Mouse (Mus musculus): ENCODE measurements around the gene Chd2. TPM values are rescaled to one million over a fixed set of nuclear protein-coding genes. Genes with fewer than 3 reads are reported as not detected.
A peak's percentile ranks its signal among the peaks of the same experiment; 100 is the strongest.

Gene Chd2
- total RNA-seq, 1 experiment, result 46.6 TPM

DNA sequence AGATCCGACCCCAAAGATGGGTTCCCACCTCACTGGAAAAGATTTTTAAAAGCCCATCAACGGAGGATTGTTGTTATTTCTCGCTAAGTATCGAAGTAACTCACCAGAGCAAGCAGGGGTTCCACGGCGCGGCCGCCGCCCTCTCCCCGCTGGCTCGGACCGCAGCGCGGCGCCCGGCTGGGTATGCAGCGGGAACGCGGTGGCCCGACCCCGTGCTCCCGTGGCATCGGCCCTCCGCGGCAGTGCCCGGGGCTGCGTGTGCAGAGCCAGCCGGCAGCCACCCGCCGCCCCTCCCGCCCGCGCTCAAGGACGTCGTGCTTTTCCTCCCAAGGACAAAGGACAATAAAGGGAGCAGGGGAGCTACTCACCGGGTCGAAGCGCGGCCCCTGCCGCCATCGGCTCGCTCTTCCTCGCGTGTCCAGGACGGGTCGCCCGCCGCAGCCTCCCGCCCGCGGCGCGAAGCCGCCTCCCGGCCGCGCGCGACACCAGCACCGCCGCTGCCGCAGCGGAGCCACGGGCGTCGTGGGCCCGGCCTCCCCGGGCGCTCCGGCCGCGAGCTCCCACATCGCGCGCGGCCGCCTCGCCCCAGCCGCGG lies 16.1 kb upstream of the Chd2 start:
- H3K27ac ChIP-seq (ENCODE audit: insufficient read depth, low read depth, low read length, poor library complexity, severe bottlenecking), result peak overlapping the region; percentile 94
- TF ChIP-seq MAFK (IDR thresholded peaks at IDR 0.05; ENCODE audit: insufficient read depth, low read depth, low read length), result no peak
- TF ChIP-seq ZNF384 (IDR thresholded peaks at IDR 0.05; ENCODE audit: low read depth, low read length), result no peak
- no peak for TF ChIP-seq CHD2 (IDR thresholded peaks at IDR 0.05; ENCODE audit: low read depth, low read length)
- no peak for TF ChIP-seq ZC3H11A (IDR thresholded peaks at IDR 0.05; ENCODE audit: borderline replicate concordance, low read depth, low read length)
- TF ChIP-seq HCFC1 (IDR thresholded peaks at IDR 0.05; ENCODE audit: borderline replicate concordance, insufficient read depth, low read length), result no peak
- no peak for DNase-seq (ENCODE audit: low read depth, low spot score)
- peak overlapping the region; percentile 95 for H3K9ac ChIP-seq (ENCODE audit: insufficient read depth, low read depth, low read length, poor library complexity, severe bottlenecking)
- peak overlapping the region; percentile 87 to 94 for H3K4me3 ChIP-seq (ENCODE audit: insufficient read depth in 1 of 2, low read depth in 1 of 2, low read length in 2 of 2, poor library complexity in 1 of 2, severe bottlenecking in 1 of 2)
- in situ Hi-C loops (cut with MboI; ENCODE audit: low sequenced_read_pairs in 2 of 2, unreplicated experiment in 2 of 2), result no loop called here
- H3K4me1 ChIP-seq (ENCODE audit: control insufficient read depth in 2 of 2, insufficient read depth in 2 of 2, low read length in 2 of 2, poor library complexity in 1 of 2), result peaks cover 4 to 12% of the 10 kb centered on the region in 2 experiments; a peak in 2 of 4 replicates
- no peaks in the 10 kb centered on the region for H3K36me3 ChIP-seq (ENCODE audit: control insufficient read depth, insufficient read depth, low read length, poor library complexity, severe bottlenecking)
- no peaks in the 10 kb centered on the region for H3K9me3 ChIP-seq (ENCODE audit: control insufficient read depth, insufficient read depth, low read depth, low read length)

DNA sequence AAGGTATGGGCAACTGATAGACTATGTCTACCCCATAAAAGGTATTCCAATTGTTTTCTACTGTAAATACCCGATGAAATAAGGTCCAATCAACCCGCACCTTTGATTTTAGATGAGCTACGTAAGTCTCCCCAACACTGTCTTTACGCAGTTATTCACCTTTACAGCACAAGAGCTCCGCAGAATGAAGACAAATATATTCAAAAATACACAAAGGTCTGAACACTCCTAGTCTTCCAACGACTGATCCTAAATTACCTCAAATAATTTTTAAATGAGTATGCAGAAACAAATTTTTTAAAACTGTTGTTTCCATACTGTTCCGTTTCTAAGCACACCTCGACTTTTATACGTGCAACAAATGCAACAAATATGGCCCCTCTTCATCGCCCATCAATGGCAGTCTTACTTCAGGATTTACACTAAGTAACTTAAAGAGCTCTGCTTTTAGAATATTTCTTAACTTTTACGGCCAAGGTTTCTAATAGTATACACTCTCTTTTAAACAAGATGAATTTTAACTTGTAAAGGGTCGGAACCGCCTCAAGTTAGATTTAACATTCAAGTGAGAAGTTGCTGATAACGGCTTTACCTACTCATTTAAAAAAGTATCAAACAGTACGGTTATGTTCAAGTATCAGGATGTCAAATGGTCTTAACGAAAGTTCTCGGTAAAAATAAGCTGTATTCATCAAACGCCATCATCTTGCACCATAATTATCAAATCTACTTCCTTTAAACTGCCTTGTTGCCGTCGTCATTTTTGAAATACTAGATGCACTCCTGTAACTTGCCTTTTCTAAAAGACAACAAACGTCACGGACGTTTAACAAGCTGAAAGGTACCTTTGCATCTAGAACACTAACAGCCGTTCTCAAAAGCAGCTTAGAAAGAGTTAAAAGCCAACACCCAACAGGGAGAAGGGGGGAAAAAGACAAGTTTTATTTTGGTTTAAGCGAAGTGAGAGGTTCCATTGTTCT lies 15.3 kb upstream of the Chd2 start:
- Histone ChIP-seq H3K27ac (ENCODE audit: insufficient read depth, low read depth, low read length, poor library complexity, severe bottlenecking) (peak overlapping the region; percentile 94; the same call in 1 of the 2 replicates), H3K4me3 (ENCODE audit: insufficient read depth in 1 of 2, low read depth in 1 of 2, low read length in 2 of 2, poor library complexity in 1 of 2, severe bottlenecking in 1 of 2) (peak overlapping the region; percentile 87 to 94), H3K4me1 (ENCODE audit: control insufficient read depth in 2 of 2, insufficient read depth in 2 of 2, low read length in 2 of 2, poor library complexity in 1 of 2) (peaks cover 4 to 12% of the 10 kb centered on the region in 2 experiments; a peak in 1 of 4 replicates), H3K9ac (ENCODE audit: insufficient read depth, low read depth, low read length, poor library complexity, severe bottlenecking) (peak overlapping the region; percentile 95; the same call in 1 of the 2 replicates), H3K36me3 (ENCODE audit: control insufficient read depth, insufficient read depth, low read length, poor library complexity, severe bottlenecking) (no peaks in the 10 kb centered on the region), H3K9me3 (ENCODE audit: control insufficient read depth, insufficient read depth, low read depth, low read length) (no peaks in the 10 kb centered on the region)
- no peak for DNase-seq (ENCODE audit: low read depth, low spot score)
- in situ Hi-C loops (cut with MboI; ENCODE audit: low sequenced_read_pairs in 2 of 2, unreplicated experiment in 2 of 2), result no loop called here
- TF ChIP-seq CHD2 (IDR thresholded peaks at IDR 0.05; ENCODE audit: low read depth, low read length) (no peak), MAFK (IDR thresholded peaks at IDR 0.05; ENCODE audit: insufficient read depth, low read depth, low read length) (no peak), HCFC1 (IDR thresholded peaks at IDR 0.05; ENCODE audit: borderline replicate concordance, insufficient read depth, low read length) (no peak), ZC3H11A (IDR thresholded peaks at IDR 0.05; ENCODE audit: borderline replicate concordance, low read depth, low read length) (no peak), ZNF384 (IDR thresholded peaks at IDR 0.05; ENCODE audit: low read depth, low read length) (no peak)

GRCm38 (mm10) chr7:73555918-73556580 lies 14.4 kb upstream of the Chd2 start:
- Histone ChIP-seq H3K4me1 (ENCODE audit: control insufficient read depth in 2 of 2, insufficient read depth in 2 of 2, low read length in 2 of 2, poor library complexity in 1 of 2) (peaks cover 2 to 10% of the 10 kb centered on the region in 2 experiments; a peak in 1 of 4 replicates), H3K9ac (ENCODE audit: insufficient read depth, low read depth, low read length, poor library complexity, severe bottlenecking) (no peak overlapping the region; the same call in 1 of the 2 replicates), H3K27ac (ENCODE audit: insufficient read depth, low read depth, low read length, poor library complexity, severe bottlenecking) (no peak overlapping the region), H3K9me3 (ENCODE audit: control insufficient read depth, insufficient read depth, low read depth, low read length) (no peaks in the 10 kb centered on the region), H3K4me3 (ENCODE audit: insufficient read depth in 1 of 2, low read depth in 1 of 2, low read length in 2 of 2, poor library complexity in 1 of 2, severe bottlenecking in 1 of 2) (peak overlapping the region in 1 of 2 experiments; percentile 94; a peak in 2 of 4 replicates), H3K36me3 (ENCODE audit: control insufficient read depth, insufficient read depth, low read length, poor library complexity, severe bottlenecking) (no peaks in the 10 kb centered on the region; the same call in 1 of the 2 replicates)
- TF ChIP-seq CHD2 (IDR thresholded peaks at IDR 0.05; ENCODE audit: low read depth, low read length) (no peak), HCFC1 (IDR thresholded peaks at IDR 0.05; ENCODE audit: borderline replicate concordance, insufficient read depth, low read length) (no peak), MAFK (IDR thresholded peaks at IDR 0.05; ENCODE audit: insufficient read depth, low read depth, low read length) (no peak)
- in situ Hi-C loops (cut with MboI; ENCODE audit: low sequenced_read_pairs in 2 of 2, unreplicated experiment in 2 of 2), result no loop called here
- no peak for DNase-seq (ENCODE audit: low read depth, low spot score)

GRCm38 (mm10) chr7:73554849-73555248 lies 13.2 kb upstream of the Chd2 start:
- Histone ChIP-seq H3K9ac (ENCODE audit: insufficient read depth, low read depth, low read length, poor library complexity, severe bottlenecking) (no peak overlapping the region), H3K36me3 (ENCODE audit: control insufficient read depth, insufficient read depth, low read length, poor library complexity, severe bottlenecking) (no peaks in the 10 kb centered on the region; the same call in 1 of the 2 replicates), H3K27ac (ENCODE audit: insufficient read depth, low read depth, low read length, poor library complexity, severe bottlenecking) (no peak overlapping the region), H3K4me3 (ENCODE audit: insufficient read depth in 1 of 2, low read depth in 1 of 2, low read length in 2 of 2, poor library complexity in 1 of 2, severe bottlenecking in 1 of 2) (no peak overlapping the region), H3K4me1 (ENCODE audit: control insufficient read depth in 2 of 2, insufficient read depth in 2 of 2, low read length in 2 of 2, poor library complexity in 1 of 2) (peaks cover 1 to 10% of the 10 kb centered on the region in 2 experiments; a peak in 1 of 4 replicates), H3K9me3 (ENCODE audit: control insufficient read depth, insufficient read depth, low read depth, low read length) (no peaks in the 10 kb centered on the region)
- TF ChIP-seq HCFC1 (IDR thresholded peaks at IDR 0.05; ENCODE audit: borderline replicate concordance, insufficient read depth, low read length), result no peak
- TF ChIP-seq MAFK (IDR thresholded peaks at IDR 0.05; ENCODE audit: insufficient read depth, low read depth, low read length), result no peak
- TF ChIP-seq ZNF384 (IDR thresholded peaks at IDR 0.05; ENCODE audit: low read depth, low read length), result no peak
- no peak for TF ChIP-seq ZC3H11A (IDR thresholded peaks at IDR 0.05; ENCODE audit: borderline replicate concordance, low read depth, low read length)
- no peak for TF ChIP-seq CHD2 (IDR thresholded peaks at IDR 0.05; ENCODE audit: low read depth, low read length)
- in situ Hi-C loops (cut with MboI; ENCODE audit: low sequenced_read_pairs in 2 of 2, unreplicated experiment in 2 of 2), result no loop called here
- DNase-seq (ENCODE audit: low read depth, low spot score), result no peak
